ENCODE assay signal across 9 mouse cellular contexts in genomic region chr16:32190011-32190441, GRCm38 (mm10). TPM values are rescaled to one million over a fixed set of nuclear protein-coding genes. Genes with fewer than 3 reads are reported as not detected.
DNase-seq lines count a peak whose midpoint lies in the region; ATAC-seq lines count a peak whose summit lies in the region.
"Had no signal": no experiment of that assay in that cellular context is flagged by ENCODE, and none has a peak within 500 bp of the region (broad histone marks: within the 10 kb centered on the region; RNA-seq: fewer than 3 reads in every experiment).

No protein-coding gene starts in this region.

- no peaks in the 10 kb centered on the region for H3K9me3 ChIP-seq in heart, embryonic 11.5 days (replicated peaks; ENCODE audit: control insufficient read depth, low read length)
- H3K9me3 ChIP-seq: embryonic facial prominence, embryonic 12.5 days had no signal

- H3K4me3 ChIP-seq in heart, embryonic 11.5 days (ENCODE audit: low read depth, low read length): no peak overlapping the region
- H3K4me3 ChIP-seq: embryonic facial prominence, embryonic 12.5 days had no signal

- no peaks in the 10 kb centered on the region for H3K36me3 ChIP-seq in heart, embryonic 11.5 days (ENCODE audit: control insufficient read depth, insufficient read depth, low read length)
- H3K36me3 ChIP-seq: embryonic facial prominence, embryonic 12.5 days had no signal

- H3K27ac ChIP-seq in heart, embryonic 11.5 days (ENCODE audit: low read depth, low read length): no peak overlapping the region

- intact Hi-C loops in heart, postnatal 36 days (cut with DNase I): no loop called here

- ATAC-seq in heart, embryonic 11.5 days (replicated peaks; ENCODE audit: insufficient number of reproducible peaks, low FRiP score, low TSS enrichment): no peak

- no peaks in the 10 kb centered on the region for H3K4me1 ChIP-seq in heart, embryonic 11.5 days (ENCODE audit: control insufficient read depth, insufficient read depth, low read length)
- H3K4me1 ChIP-seq: embryonic facial prominence, embryonic 12.5 days had no signal

- H3K27me3 ChIP-seq in heart, embryonic 11.5 days (ENCODE audit: control insufficient read depth, insufficient read depth, low read length): no peaks in the 10 kb centered on the region
- H3K27me3 ChIP-seq: embryonic facial prominence, embryonic 12.5 days had no signal

- DNase-seq in heart, adult 18-20 months: peak; percentile 48 to 75
- peak; percentile 49 for DNase-seq in T-cell, adult 2 months (ENCODE audit: low spot score)
- DNase-seq in heart, postnatal 36 days: peak; percentile 27 to 40
- peak; percentile 54 to 62 for DNase-seq in lung, postnatal 4 days
- DNase-seq in urinary bladder, postnatal 25 days (ENCODE audit: low spot score): no peak
- no peak for DNase-seq in cerebellum, adult 9-10 months
- DNase-seq in cerebellum, postnatal 4 days (ENCODE audit: low spot score in 2 of 2): no peak

- no peak overlapping the region for H3K9ac ChIP-seq in heart, embryonic 11.5 days (ENCODE audit: low read depth, low read length)
- H3K9ac ChIP-seq: embryonic facial prominence, embryonic 12.5 days had no signal

- no peak overlapping the region for H3K4me2 ChIP-seq in heart, embryonic 11.5 days
- H3K4me2 ChIP-seq: embryonic facial prominence, embryonic 12.5 days had no signal

- 44% methylated on average over 12 of the region's 12 CpGs for WGBS in heart, embryonic 11.5 days (ENCODE audit: insufficient replicate concordance)

RNA-seq across cellular contexts. Expression of gene Bex6, which starts 10.4 kb away (rescaled TPM):
- total RNA-seq in heart, adult 18-20 months (2021): not detected
- polyA plus RNA-seq in heart, embryonic 11.5 days (2014; fragmentation: Nextera tagmentation; extraction: Ambion mirVana): 0.42 TPM in 1 of 2 replicates, not detected in the other
- total RNA-seq in heart, postnatal 36 days (2021): not detected

RNA-seq across cellular contexts. Expression of gene Nrros, which starts 24.6 kb away (rescaled TPM):
- total RNA-seq in heart, adult 18-20 months (2021): 1 to 10 TPM; 3.6 to 4.9 TPM
- 5.9 and 6.6 TPM in 2 replicates for polyA plus RNA-seq in heart, embryonic 11.5 days (2014; fragmentation: Nextera tagmentation; extraction: Ambion mirVana)
- total RNA-seq in heart, postnatal 36 days (2021): 1 to 10 TPM; 4.7 to 5.2 TPM

RNA-seq across cellular contexts. Expression of gene Fbxo45, which starts 56.9 kb away (rescaled TPM):
- total RNA-seq in heart, adult 18-20 months (2021): 10 to 100 TPM; 12.1 to 12.6 TPM
- polyA plus RNA-seq in heart, embryonic 11.5 days (2014; fragmentation: Nextera tagmentation; extraction: Ambion mirVana): 11.2 and 12.4 TPM in 2 replicates
- total RNA-seq in heart, postnatal 36 days (2021): 10 to 100 TPM; 11.5 to 14.0 TPM

RNA-seq across cellular contexts. Expression of gene Wdr53, which starts 57.0 kb away (rescaled TPM):
- 1 to 10 TPM; 6.9 to 7.4 TPM for total RNA-seq in heart, adult 18-20 months (2021)
- 11.1 and 14.3 TPM in 2 replicates for polyA plus RNA-seq in heart, embryonic 11.5 days (2014; fragmentation: Nextera tagmentation; extraction: Ambion mirVana)
- total RNA-seq in heart, postnatal 36 days (2021): 1 to 10 TPM; 6.8 to 8.0 TPM

Comparison
In these comparisons a context has a peak if more than half of its experiments do, and no peak if none do; other contexts are left out.
1. DNase-seq: peak in heart, adult 18-20 months (2 of 2), T-cell, adult 2 months (single experiment), heart, postnatal 36 days (2 of 2) and lung, postnatal 4 days (2 of 2); none in urinary bladder, postnatal 25 days (single experiment), cerebellum, adult 9-10 months (single experiment) and cerebellum, postnatal 4 days (0 of 2).